Mouse (Mus musculus): ENCODE results near the gene Cldn19.
"Not testable (repeated sequence)": the region's sequence is repeated elsewhere in the genome, so short reads cannot be mapped to it uniquely, and the experiment has no call there.

Gene Cldn19

DNA sequence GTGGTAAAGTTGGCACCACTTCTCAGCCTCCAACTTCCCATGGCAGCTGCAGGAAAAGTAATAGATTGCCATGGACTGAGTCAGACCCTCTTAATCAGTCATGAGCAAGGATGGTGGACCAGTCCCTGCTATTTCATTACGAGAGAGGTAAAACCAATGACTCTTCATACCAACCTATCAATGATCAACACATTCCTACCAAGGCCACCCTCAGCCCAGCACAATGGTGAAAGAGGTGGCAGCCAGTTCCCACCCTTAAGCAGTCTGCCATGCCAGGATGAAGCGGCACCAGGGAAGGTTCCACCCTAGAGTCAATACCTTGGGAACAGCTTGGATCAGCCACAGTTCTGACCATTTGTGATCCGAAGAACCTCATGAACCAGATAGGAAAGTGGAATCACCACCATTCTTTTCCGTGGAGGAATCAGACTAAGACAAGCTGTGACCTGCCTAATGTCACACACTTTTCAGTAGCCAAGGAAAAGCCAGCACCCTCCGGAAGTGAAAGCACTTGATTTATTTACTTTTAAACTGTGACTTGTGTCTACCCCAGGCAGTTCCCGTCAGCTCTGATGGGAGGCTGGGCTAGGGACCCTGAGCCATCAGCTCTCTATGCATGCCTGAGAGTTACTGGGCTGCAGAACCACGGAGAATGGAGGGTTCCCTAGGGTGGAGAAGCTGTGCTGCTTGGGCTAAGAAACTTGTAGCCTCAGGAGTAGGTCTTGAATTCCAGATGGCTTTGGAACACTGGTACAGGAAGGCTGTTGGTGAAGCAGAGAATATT is 3.0 kb upstream of the Cldn19 start:
- no peak for DNase-seq (ENCODE audit: low spot score)

DNA sequence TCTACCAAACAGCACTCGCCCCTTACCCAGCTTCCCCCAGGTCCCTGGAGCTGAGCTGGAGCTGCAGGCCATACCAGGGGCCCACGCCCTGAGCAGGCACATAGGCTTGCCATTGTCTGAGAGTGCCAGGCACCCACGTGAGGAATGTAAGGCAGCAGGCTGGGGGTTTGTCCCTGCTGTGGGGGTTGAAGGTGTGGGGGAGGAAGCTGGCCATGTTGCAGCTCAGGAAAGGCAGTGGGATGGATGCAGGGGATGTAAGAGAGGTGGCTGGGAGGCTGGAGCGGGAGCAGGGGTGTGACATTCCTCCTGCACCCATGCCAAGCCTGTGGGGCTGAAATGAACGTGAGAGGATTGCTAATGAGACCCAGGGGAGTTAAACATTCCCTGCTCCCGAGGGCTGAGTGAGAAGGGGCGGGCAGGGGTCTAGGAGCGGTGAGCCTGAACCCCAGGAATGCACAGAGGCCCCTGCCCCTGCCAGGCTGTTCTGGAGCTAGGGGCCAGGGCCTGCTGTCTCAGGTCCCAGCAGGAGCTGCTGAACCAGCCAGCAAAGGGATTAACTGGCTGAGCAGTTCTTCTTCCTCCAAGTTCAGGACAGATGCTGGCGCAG is 1.1 kb upstream of the Cldn19 start:
- DNase-seq (ENCODE audit: low spot score), result no peak

DNA sequence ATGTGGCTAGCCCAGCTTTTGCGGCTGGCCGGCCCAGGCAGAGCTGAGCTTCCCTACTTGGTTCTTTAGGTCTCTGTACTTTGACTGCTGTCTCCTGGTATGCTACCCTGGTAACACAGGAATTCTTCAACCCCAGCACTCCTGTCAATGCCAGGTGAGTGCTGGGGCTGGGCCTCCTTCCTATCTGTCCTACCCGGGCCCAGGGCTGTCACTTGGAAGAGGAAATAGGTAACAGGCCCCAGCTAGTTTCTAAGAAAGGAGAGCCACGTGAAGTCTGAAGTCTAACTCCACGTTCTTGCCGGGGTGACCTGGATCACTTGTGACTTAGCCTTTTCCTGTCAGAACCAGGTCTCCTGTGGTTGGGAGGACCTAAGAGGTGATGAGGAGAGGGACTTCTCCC is 1.9 kb downstream of the Cldn19 start:
- DNase-seq (ENCODE audit: low spot score), result no peak

GRCm38 (mm10) chr4:119259344-119260254 is 4.4 kb downstream of the Cldn19 start:
- no peak for DNase-seq (ENCODE audit: low spot score)

- no peak for DNase-seq (ENCODE audit: low spot score)
These were observed 6.0 kb downstream of the Cldn19 start for GRCm38 (mm10) chr4:119261087-119261713.

- DNase-seq (ENCODE audit: low spot score), result no peak
These were observed 7.3 kb downstream of the Cldn19 start for GRCm38 (mm10) chr4:119262483-119262882.

DNA sequence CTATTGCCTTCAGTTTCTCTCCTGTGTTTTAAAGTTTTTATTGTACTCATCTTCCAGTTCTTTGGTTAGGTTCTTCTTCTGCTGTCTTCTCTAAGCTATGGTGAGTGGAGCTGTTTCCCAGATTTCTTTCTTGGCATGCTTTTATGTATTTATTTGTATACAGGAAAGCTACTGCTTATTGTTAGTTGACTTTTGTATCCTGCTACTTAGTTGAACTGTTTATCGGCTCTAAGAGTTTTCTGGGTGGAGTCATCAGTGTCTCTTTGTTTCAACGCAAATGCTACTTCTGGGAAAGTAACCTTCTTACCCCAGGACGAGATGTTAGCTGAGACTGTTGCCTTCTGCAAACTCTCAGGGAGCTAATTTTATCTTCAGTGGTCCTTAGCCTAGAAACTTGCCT is 8.2 kb downstream of the Cldn19 start:
- DNase-seq (ENCODE audit: low spot score), result no peak

GRCm38 (mm10) chr4:119266606-119267005 is 11.4 kb downstream of the Cldn19 start:
- DNase-seq (ENCODE audit: low spot score), result no peak

DNA sequence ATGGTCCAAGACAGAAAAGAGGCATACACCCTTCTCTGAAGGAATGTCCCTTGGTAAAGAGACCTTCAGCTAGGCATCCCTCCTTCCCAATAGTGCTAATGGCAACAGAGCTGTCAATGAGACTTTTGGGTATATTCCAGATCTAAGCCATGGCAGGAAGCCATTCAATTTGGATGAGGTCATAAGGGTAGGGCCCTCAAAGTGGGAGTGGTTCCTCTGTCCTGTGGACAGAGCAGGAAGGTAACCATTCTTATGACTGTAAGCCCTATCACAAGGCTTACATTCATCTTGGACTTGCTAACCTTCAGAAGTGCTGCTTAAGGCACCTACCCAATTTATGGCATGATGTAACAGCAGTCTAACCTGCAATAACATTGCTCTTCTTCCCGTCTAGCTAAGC is 19.4 kb downstream of the Cldn19 start:
- peak; percentile 33 for DNase-seq (ENCODE audit: low spot score)

DNA sequence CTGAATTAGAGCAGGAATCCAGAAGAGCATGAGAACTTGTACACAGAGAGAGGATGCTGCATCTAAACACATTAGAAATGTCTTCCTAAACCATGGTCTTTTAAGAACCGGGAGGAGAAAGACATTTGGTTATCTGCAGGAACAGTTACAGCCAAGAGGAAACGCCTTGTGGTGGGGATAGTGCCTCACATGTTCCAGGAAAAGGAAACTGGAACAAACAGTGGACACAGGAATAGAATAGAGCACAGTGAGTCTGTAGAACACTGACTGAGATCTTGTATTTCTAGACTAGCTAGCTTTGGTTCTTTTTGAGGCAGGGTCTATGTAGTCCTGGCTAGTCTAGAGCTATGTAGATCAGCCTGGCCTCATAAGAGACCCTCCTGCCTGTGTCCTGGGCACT is 20.0 kb downstream of the Cldn19 start:
- no peak for DNase-seq (ENCODE audit: low spot score)

GRCm38 (mm10) chr4:119275726-119276125 is 20.5 kb downstream of the Cldn19 start:
- DNase-seq (ENCODE audit: low spot score), result no peak

GRCm38 (mm10) chr4:119278784-119279183 is 23.6 kb downstream of the Cldn19 start:
- not testable (repeated sequence) for DNase-seq (ENCODE audit: low spot score)

DNA sequence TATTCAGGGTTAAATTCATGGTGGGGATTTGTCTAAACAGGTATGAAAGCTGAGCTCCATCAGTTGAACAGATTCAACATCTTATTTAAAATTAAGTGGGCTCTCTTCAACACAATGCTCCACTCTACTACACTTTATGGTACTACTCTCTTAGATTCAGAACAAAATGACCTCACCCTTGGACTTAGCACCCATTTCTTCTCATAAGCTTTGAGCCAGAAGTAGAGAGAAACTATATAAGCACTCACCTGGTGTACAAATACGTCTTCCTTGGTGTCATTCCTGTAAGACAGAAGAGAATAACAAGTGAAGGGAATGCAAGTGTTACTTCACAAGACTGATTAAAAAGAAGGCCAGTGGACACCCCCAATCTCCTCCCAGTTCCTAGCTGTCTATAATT is 29.6 kb downstream of the Cldn19 start:
- DNase-seq (ENCODE audit: low spot score), result no peak

DNA sequence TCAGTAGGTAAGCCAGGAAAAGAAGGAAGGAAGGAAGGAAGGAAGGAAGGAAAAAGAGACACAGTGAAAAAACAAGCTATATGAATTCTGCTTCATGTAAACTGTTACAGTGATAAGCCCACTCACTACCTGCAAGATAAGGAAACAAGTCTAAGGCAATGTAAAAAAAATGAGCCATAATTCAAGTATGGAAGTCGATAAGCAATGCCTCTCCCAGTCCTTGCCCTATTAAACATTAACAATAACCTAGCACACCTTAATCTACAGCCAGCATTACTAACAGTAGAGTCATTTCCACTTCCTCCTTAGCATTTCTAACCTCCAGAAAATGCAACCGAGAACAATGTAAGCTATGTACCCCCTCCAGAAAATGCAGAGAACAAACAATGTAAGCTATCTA is 30.1 kb downstream of the Cldn19 start:
- DNase-seq (ENCODE audit: low spot score), result no peak

GRCm38 (mm10) chr4:119291921-119292320 is 36.7 kb downstream of the Cldn19 start:
- DNase-seq (ENCODE audit: low spot score), result no peak

- DNase-seq (ENCODE audit: low spot score), result peak; percentile 32
These were observed 37.8 kb downstream of the Cldn19 start for GRCm38 (mm10) chr4:119292771-119293573.

- DNase-seq (ENCODE audit: low spot score), result no peak
These were observed 38.5 kb downstream of the Cldn19 start for GRCm38 (mm10) chr4:119293574-119294258.

DNA sequence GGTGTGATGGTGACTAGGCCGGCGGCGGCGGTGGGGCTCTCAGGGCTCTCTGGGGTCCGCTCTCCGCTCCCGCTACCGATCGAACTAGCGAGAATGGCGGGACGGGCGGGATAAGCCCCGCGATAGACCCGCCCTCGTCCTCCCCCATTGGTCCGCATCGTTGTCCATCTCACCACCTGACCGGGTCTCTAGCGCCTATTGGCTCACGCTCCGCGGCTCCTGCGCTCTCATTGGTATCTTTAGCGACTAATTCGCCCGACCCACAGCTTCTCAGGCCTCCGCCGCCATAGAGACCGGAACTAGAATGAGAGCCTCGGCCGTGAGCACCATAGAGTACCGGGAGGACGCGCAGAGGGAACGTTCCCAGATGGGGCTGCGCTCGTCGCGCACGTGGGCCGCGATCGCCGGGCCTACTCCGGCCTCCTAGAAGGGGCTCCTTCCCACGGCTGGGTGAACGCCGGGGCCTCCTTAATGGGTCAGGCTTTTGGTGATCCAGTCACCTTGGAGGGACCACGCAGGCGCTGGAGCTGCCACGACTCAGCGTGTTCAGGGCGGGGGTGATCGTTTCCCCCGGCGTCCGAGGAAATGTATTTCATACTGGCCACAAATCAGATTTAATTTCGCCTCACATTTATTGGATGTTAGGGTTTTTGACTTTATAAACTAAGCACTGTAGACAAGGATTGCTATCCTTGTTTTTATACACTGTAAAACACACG is 39.4 kb downstream of the Cldn19 start, which contains the start of gene Ybx1:
Gene Ybx1 (minus strand): TSS at position 190 of the 719 bp plus-strand sequence.
- peak; percentile 100 for DNase-seq (ENCODE audit: low spot score)

GRCm38 (mm10) chr4:119295134-119295453 is 39.9 kb downstream of the Cldn19 start:
- DNase-seq (ENCODE audit: low spot score), result no peak

GRCm38 (mm10) chr4:119297361-119297760 is 42.1 kb downstream of the Cldn19 start:
- DNase-seq (ENCODE audit: low spot score), result no peak
